Mouse (Mus musculus) kidney, adult 2 months (tissue): ENCODE data around the gene Fyco1. TPM values are rescaled to one million over a fixed set of nuclear protein-coding genes. Genes with fewer than 3 reads are reported as not detected.

Experiments used
- DNase-seq: peaks from one replicate; pipeline ENCODE4 v3.0.0; 2021
- H3K27ac ChIP-seq: fragments of 200-500 bp; 2 replicates; pipeline ENCODE4 v1.5.1; 2012; ENCODE audit warnings: low read depth, low read length, control low read depth, inconsistent platforms; ENCODE audit not compliant: insufficient read depth
- H3K27me3 ChIP-seq: fragments of 200-500 bp; replicated peaks from 2 replicates; pipeline ENCODE4 v1.6.1; 2012; ENCODE audit warnings: mild to moderate bottlenecking, moderate library complexity, low read length, inconsistent platforms; ENCODE audit not compliant: control insufficient read depth, insufficient read depth
- H3K36me3 ChIP-seq: fragments of 200-500 bp; 2 replicates; pipeline ENCODE4 v1.6.1; 2012; ENCODE audit warnings: mild to moderate bottlenecking, moderate library complexity, low read length, inconsistent platforms; ENCODE audit not compliant: control insufficient read depth, insufficient read depth
- H3K4me1 ChIP-seq: fragments of 200-500 bp; 2 replicates; pipeline ENCODE4 v1.6.1; 2011; ENCODE audit warnings: low read length; ENCODE audit not compliant: control insufficient read depth, insufficient read depth
- H3K4me3 ChIP-seq: fragments of 200-500 bp; 2 replicates; pipeline ENCODE4 v1.5.1; 2011; ENCODE audit warnings: mild to moderate bottlenecking, low read depth, low read length, control low read depth; ENCODE audit not compliant: insufficient read depth
- CTCF ChIP-seq: fragments of 200-500 bp; conservative IDR thresholded peaks from 2 replicates; pipeline ENCODE4 v1.5.1; 2011; ENCODE audit warnings: low read depth, mild to moderate bottlenecking, control low read depth, low read length, moderate library complexity, mixed read lengths; ENCODE audit not compliant: insufficient read depth, insufficient read length
- POLR2A ChIP-seq: fragments of 200-500 bp; IDR thresholded peaks from one replicate; pipeline ENCODE4 v1.6.1; 2011; ENCODE audit warnings: low read depth, low read length, control low read depth
- WGBS: fragments of 180-500 bp; shearing (Covaris S2); methylation state at CpG from one replicate; pipeline ENCODE4 v1.1.7; 2018; 5-methylcytosine and 5-hydroxymethylcytosine counted together
- polyA plus RNA-seq: library from polyadenylated mRNA; depleted of rRNA; stranded (reverse); fragments of >200 nt; gene quantifications from 2 replicates; pipeline ENCODE4 v1.2.3, GENCODE M21; 2012

Gene Fyco1
- polyA plus RNA-seq, 1 experiment, result 9.9 TPM

DNA sequence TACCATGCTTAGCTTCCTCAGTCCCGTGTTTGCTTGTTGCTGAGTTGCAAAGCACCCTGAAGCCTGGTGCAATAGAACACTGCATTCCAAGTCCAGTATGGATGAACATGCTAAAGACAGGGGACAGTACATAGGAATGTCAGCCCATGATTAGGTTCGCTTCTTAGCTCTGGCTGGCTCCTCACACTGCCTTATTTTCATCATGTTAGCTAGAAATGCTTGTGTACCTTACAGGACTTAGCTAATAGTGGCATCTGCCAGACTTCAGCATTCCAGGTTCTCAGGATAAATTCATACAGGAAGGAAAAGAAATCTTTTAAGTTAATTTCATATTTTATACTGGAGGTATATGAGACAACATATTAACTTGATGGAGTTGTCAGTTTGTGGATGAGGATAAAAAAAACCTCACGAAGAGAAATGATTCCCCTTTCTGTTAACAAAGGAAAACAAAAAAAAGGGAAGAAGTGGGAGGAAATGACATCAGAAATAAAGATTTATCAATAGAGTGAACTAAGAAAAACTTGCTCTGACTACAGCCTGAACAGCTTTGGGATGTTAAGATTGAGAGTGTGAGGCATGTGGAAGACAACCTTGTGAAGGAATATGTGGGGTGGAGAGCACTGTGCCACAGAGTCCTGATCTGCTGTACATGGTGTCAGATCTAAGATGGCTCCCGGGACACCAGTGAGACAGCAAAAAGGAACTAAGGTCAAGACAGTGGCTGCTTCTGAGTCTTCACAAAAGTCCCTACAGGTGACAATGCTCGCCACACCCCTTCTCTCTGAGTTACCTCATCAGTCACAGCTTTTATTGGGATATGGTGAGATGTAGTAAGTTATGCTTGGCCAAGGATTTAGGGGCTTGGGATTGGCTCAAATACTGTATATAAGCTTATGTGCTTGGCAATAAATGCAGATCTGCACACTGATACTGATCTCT is 1.0 kb upstream of the Fyco1 start:
- peak overlapping the region; percentile 23 for H3K4me3 ChIP-seq
- H3K4me1 ChIP-seq, result peaks cover 4% of the 10 kb centered on the region; the same call in 1 of the 2 replicates
- DNase-seq, result no peak
- TF ChIP-seq CTCF, result no peak
- TF ChIP-seq POLR2A, result no peak
- H3K36me3 ChIP-seq, result no peaks in the 10 kb centered on the region
- no peaks in the 10 kb centered on the region for H3K27me3 ChIP-seq
- H3K27ac ChIP-seq, result peak overlapping the region; percentile 70
- 62% methylated on average over 5 of the region's 5 CpGs for WGBS

GRCm38 (mm10) chr9:123851062-123851712 is 512 bp downstream of the Fyco1 start:
- H3K4me1 ChIP-seq, result peaks cover 4% of the 10 kb centered on the region; the same call in 1 of the 2 replicates
- TF ChIP-seq POLR2A, result no peak
- no peak for TF ChIP-seq CTCF
- peak overlapping the region; percentile 78 for H3K4me3 ChIP-seq
- DNase-seq, result peak; percentile 73
- H3K27me3 ChIP-seq, result no peaks in the 10 kb centered on the region
- whole genome bisulfite sequencing, result under 1% methylated on average over 27 of the region's 27 CpGs
- peak overlapping the region; percentile 87 for H3K27ac ChIP-seq
- no peaks in the 10 kb centered on the region for H3K36me3 ChIP-seq

- peak; percentile 25 for DNase-seq
- Histone ChIP-seq H3K4me1 (peaks cover 4% of the 10 kb centered on the region; the same call in 1 of the 2 replicates), H3K36me3 (no peaks in the 10 kb centered on the region), H3K27me3 (no peaks in the 10 kb centered on the region), H3K27ac (peak overlapping the region; percentile 87), H3K4me3 (peak overlapping the region; percentile 78)
- 0% methylated on average over 2 of the region's 2 CpGs for WGBS
- TF ChIP-seq POLR2A (no peak), CTCF (no peak)
Measured at GRCm38 (mm10) chr9:123850705-123851061, 1.0 kb downstream of the Fyco1 start.

GRCm38 (mm10) chr9:123849976-123850695 is 1.6 kb downstream of the Fyco1 start:
- no peak for TF ChIP-seq POLR2A
- TF ChIP-seq CTCF, result no peak
- no peaks in the 10 kb centered on the region for H3K27me3 ChIP-seq
- H3K27ac ChIP-seq, result peak overlapping the region; percentile 22; the same call in 1 of the 2 replicates
- H3K4me1 ChIP-seq, result peaks cover 4% of the 10 kb centered on the region; the same call in 1 of the 2 replicates
- WGBS, result 29% methylated on average over 2 of the region's 2 CpGs
- no peaks in the 10 kb centered on the region for H3K36me3 ChIP-seq
- peak; percentile 7 for DNase-seq
- H3K4me3 ChIP-seq, result no peak overlapping the region

- no peaks in the 10 kb centered on the region for H3K27me3 ChIP-seq
- no peak overlapping the region for H3K27ac ChIP-seq
- no peaks in the 10 kb centered on the region for H3K36me3 ChIP-seq
- 94% methylated on average over 1 of the region's 1 CpGs for WGBS
- no peak for DNase-seq
- no peak overlapping the region for H3K4me3 ChIP-seq
- TF ChIP-seq POLR2A (no peak), CTCF (no peak)
- H3K4me1 ChIP-seq, result peaks cover 4% of the 10 kb centered on the region; the same call in 1 of the 2 replicates
Measured at GRCm38 (mm10) chr9:123846490-123846889, 5.2 kb downstream of the Fyco1 start.

- H3K27ac ChIP-seq, result no peak overlapping the region
- H3K36me3 ChIP-seq, result peaks cover 4% of the 10 kb centered on the region
- H3K27me3 ChIP-seq, result no peaks in the 10 kb centered on the region
- H3K4me1 ChIP-seq, result peaks cover 4% of the 10 kb centered on the region; the same call in 1 of the 2 replicates
- WGBS, result 41% methylated on average over 3 of the region's 3 CpGs
- no peak for TF ChIP-seq CTCF
- DNase-seq, result peak; percentile 3
- no peak overlapping the region for H3K4me3 ChIP-seq
Measured at GRCm38 (mm10) chr9:123845120-123845519, 6.6 kb downstream of the Fyco1 start.

GRCm38 (mm10) chr9:123844468-123844867 is 7.2 kb downstream of the Fyco1 start:
- TF ChIP-seq CTCF (no peak), POLR2A (no peak)
- no peak for DNase-seq
- 68% methylated on average over 3 of the region's 3 CpGs for WGBS
- H3K27me3 ChIP-seq, result no peaks in the 10 kb centered on the region
- H3K4me3 ChIP-seq, result no peak overlapping the region
- H3K36me3 ChIP-seq, result peaks cover 4% of the 10 kb centered on the region
- no peaks in the 10 kb centered on the region for H3K4me1 ChIP-seq
- H3K27ac ChIP-seq, result no peak overlapping the region; the same call in 1 of the 2 replicates
